Mouse (Mus musculus) liver, adult 2 months (tissue): Measurements from ENCODE around the gene Il10.

Experiments used
- CTCF ChIP-seq: fragments of 200-500 bp; IDR thresholded peaks from 2 replicates; pipeline ENCODE4 v1.5.1; 2011; ENCODE audit warnings: low read depth, low read length, control low read depth
- POLR2A ChIP-seq: fragments of 200-500 bp; IDR thresholded peaks from 2 replicates; pipeline ENCODE4 v1.6.1; 2011; ENCODE audit warnings: low read length, control low read depth; ENCODE audit not compliant: insufficient read depth; ENCODE audit errors: extremely low read depth

DNA sequence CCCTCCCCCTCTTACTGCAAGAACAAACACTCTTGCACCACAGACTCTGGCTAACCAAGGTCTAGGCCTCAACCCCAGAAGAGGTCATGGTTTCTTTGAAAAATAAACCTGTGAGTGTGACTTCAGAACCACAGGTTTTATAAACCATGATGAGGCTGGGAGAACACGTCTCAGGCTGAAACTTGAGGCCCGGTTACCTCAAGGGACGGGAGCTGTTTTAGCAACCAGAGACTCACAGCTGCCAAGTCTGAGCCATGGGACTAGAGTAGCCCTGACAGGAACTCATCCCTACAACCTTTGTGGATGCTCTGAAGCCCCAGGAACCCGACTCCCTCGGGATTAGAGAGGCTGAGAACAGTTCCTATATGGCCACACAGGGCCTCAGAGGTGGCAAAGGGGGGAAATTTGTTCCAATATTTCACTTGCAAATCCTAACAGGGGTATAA is 29.7 kb downstream of the Il10 start:
- no peak for TF ChIP-seq CTCF
- TF ChIP-seq POLR2A = no peak
